Mouse (Mus musculus): ENCODE results near the gene Tnfaip8l2.
"Not testable (repeated sequence)": the region's sequence is repeated elsewhere in the genome, so short reads cannot be mapped to it uniquely, and the experiment has no call there.

The Tnfaip8l2 gene

DNA sequence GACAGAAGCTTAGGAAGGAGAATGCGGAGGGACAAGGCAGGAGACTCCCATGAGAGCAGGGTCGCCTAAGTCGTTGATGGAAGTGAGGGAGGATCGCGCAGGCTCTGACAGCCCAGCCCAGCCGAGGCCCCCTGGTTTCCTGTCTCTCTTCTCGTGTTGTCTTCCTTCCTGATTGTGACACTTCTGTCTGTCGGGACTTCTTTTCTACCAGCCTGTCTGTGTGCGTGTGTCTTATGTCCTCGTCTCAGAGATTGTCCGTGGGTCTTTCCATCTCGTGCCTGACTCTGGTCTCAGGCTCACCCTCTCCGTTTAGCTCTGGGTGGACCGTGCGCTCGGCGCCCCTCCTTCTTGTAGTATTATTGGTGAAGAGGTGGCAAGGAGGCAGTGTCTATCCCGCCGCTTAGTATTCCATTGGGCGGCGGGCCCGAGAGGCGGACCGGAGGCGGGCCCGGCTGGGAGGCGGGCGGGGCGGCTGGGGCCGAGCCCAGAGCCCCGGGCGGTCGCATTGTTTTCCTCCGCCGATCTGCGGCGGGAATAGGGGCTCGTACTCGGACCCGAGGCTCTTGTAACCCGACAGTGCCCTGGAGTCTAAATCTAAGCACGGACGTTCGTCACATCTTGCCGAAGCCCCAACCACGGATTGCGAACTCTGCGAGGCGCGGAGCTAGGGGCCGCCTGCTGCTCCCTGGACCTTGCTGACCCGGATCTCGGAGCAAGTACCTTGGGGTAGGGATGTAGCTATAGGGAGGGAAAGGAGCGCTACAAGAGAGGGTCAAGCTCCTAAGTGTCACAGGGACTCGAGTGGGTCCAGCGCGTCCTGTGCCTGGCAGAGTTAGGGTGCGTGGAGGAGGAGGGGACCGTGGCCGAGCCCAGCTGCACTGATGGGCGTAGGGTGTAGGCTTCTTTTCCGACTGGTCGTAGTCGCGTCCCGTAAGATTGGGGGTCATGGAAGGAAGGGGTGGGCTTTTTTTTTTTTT is 18.1 kb upstream of the Tnfaip8l2 start, which contains the start of gene Sema6c:
Sema6c (plus strand) TSS at position 471 of the 977 bp plus-strand sequence.
- DNase-seq (ENCODE audit: low read depth), result peak; percentile 94

DNA sequence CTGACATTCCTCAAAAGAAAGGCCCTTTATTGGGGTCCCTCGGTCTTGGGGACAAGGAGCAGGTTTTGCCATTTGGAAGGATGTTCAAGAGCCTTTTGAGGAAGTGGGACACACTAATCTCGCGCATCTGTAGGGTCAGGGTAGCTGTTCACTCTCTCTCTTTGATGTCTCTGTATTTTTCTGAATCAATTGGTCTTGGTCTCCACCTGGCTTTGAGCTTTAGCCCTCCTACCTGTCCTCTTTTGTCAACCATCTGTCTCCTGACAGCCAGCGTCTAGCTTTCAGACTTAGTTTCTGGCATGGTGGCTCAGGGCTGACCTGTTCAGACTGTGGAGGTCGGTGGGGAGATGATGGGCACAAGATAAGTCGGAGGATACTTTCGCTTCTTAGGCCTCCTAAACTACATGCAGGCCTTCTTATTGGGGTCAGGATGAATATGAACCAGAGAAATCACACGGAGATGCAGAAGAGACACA is 17.4 kb upstream of the Tnfaip8l2 start:
- DNase-seq (ENCODE audit: low read depth), result no peak

- DNase-seq (ENCODE audit: low read depth), result peak; percentile 66
Measured at GRCm38 (mm10) chr3:95153874-95154273, 11.7 kb upstream of the Tnfaip8l2 start.

DNA sequence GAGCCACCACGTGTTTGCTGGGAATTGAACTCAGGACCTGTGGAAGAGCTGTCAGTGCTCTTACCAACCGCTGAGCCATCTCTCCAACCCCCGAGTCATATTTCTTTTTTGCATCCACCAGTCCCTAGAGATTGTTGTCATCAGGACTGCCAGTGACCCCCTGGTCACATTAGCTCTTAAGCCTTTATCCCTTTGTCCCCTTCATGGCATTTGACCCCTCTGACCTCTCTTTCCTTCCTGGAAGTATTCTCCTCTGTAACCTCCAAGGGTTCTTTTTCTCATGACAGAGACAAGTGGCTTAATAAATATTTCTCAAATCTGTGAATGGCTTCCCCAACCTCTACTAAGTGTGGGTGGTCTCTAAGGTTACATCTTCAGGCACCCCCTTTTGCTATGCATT is 5.8 kb upstream of the Tnfaip8l2 start:
- DNase-seq (ENCODE audit: low read depth), result no peak

- peak; percentile 89 for DNase-seq (ENCODE audit: low read depth)
Measured at GRCm38 (mm10) chr3:95142617-95143011, 454 bp upstream of the Tnfaip8l2 start.

GRCm38 (mm10) chr3:95141474-95141873 is 686 bp downstream of the Tnfaip8l2 start:
- no peak for DNase-seq (ENCODE audit: low read depth)

GRCm38 (mm10) chr3:95140795-95141194 is 1.4 kb downstream of the Tnfaip8l2 start:
- DNase-seq (ENCODE audit: low read depth), result no peak

DNA sequence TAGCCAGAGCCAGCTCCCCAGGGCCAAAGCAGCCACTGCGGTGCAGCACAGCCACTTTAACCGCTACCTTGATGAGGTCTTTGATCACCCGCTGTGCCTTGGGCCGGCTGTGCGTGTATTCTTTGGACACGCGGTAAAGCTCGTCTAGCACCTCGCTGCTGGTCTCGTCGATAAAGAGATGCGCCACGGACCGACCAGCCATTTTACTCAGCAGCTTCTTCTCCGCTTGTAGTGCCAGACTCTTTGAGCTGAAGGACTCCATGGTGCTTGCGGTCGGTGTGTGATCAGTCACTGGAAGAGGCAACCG is 1.9 kb downstream of the Tnfaip8l2 start:
- no peak for DNase-seq (ENCODE audit: low read depth)

DNA sequence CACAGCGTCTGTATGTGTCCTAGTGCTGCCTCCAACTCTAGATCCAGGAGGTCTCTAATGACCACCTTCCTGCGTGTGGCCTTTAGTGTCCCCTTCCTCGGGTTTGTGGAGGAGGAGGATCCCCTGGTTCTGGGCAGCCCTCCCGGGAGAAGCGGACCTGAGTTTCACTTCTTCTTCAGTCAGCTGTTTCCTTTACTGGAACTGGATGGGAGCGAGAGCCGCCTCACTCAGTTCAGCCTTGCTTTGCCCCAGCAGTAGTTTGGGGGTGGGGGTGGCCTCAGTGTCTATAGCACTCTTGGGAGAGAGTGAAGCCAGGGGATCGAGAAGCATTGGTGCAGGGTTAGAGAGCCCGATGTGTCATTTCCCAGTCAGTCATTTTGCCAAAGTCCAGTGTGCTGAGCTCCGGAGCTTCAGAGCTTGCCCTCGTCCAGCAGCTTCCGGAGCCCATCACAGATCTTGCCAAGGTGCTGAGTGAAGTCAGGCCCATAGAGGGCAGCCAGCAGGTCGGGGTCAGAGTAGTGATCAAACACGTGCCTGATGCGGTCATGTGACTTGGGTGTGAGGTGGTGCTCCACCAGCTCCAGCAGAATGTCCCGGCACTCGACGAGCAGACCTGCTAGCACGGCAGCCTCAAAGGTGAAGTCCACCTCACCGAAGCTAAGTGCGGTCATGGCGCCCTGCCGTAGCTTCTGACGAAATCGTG is 2.4 kb downstream of the Tnfaip8l2 start:
- no peak for DNase-seq (ENCODE audit: low read depth)

DNA sequence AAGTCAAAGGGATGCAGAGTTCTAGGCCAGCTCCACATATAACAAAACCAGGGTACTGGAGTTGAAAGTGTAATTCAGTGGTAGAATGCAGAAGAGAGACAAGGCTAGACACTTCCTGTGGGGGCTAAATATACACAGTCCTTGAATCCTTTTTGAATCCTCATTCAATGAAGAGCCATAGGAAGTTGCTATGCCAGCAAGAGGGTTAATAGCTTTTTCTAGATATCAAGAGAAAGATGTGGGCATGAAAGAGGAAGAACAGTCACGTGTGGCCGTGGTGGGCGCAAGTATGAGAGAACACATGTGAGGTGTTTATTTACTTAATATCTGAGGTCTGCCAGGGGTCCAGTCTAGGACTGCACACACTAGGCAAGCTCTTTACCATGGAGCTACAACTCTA is 5.8 kb downstream of the Tnfaip8l2 start:
- DNase-seq (ENCODE audit: low read depth), result no peak

GRCm38 (mm10) chr3:95135433-95136052 is 6.6 kb downstream of the Tnfaip8l2 start:
- DNase-seq (ENCODE audit: low read depth), result no peak

DNA sequence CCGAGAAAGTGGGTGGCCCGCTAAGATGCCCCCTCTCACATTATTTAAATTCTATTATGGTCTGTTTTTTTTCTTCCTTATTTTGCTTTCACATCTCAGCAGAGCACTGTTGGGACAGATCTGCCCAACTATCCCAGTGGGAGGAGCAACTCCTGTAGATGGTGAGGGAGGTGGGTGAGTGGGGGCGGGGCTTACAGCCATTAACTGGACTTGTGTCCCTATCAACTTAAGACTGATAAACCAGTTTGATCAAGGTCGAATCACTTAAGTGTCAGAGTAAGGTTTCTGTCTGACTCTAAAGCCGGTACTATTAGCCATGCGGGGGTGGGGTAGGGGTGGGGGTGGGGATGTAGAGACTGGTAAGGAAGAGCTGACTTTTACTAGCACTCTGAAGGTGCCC is 7.1 kb downstream of the Tnfaip8l2 start:
- peak; percentile 77 for DNase-seq (ENCODE audit: low read depth)

DNA sequence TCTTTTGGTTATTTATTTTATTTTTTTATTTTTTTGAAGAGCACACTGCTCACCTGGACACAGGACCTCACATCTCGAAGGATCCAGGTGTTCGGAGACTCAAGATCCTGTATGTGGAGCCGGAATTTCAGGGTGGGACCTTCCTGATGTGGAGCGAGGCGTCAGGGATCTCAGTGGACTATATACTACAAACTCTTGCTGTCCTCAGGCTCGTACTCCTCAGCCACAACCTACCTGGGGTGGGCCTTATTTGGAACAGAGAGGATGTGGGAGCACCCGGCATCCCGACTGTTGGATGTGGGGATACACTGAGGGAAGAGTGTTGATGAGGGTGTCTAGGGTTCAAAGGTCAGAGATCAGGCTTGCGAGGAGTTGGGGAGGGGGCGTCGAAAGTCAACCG is 8.0 kb downstream of the Tnfaip8l2 start:
- not testable (repeated sequence) for DNase-seq (ENCODE audit: low read depth)

- peak; percentile 93 for DNase-seq (ENCODE audit: low read depth)
Measured at GRCm38 (mm10) chr3:95133680-95134101, 8.5 kb downstream of the Tnfaip8l2 start, which contains the start of the genes Scnm1 and Lysmd1. TSS of gene Scnm1 (minus strand) at chr3:95134011. TSS of gene Lysmd1 (plus strand) at chr3:95134088.

- no peak for DNase-seq (ENCODE audit: low read depth)
Measured at GRCm38 (mm10) chr3:95133176-95133575, 9.0 kb downstream of the Tnfaip8l2 start.

- DNase-seq (ENCODE audit: low read depth), result not testable (repeated sequence)
Measured at GRCm38 (mm10) chr3:95132389-95132788, 9.8 kb downstream of the Tnfaip8l2 start.

DNA sequence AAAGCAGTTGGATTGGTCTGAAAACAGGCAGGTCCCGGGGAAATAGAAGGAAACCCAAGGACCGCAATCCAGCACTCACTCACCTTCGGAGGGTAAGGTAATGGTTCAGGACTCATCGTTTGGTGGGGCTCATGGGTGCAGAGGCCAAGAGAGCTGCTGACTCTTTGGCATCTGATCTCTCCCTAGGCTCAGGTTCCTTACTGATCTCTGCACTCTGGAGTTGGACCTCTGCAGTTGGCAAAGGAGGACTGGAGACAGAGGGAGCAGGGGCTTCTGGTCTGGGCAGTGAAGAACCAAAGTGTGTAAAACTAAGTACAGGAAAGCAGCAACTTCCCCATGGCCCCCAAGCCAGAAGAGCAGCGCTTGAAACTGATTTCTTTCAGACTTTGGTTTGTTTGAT is 12.1 kb downstream of the Tnfaip8l2 start:
- no peak for DNase-seq (ENCODE audit: low read depth)

DNA sequence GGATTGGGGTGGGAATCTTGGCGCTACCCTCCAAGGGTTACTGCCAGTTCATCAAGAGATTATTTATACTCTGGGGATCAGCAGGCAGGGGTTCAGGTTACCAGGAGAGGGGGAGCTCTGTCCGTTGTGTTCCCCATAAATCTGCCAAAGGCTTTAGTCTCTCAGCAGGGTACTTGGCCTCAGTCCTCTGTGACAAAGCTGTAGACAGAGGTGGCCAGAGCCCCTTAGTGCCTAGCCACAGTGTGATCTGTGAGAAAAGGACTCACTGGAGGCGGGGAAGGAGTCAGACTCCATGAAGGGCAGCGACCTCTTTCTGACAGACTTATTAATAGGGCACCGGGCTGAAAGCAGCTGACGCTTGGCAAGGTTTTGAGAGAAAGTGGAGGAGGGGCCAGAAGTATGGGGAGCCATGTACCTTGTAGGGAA is 12.9 kb downstream of the Tnfaip8l2 start:
- DNase-seq (ENCODE audit: low read depth), result no peak

- DNase-seq (ENCODE audit: low read depth), result peak; percentile 66
Measured at GRCm38 (mm10) chr3:95124972-95125371, 17.2 kb downstream of the Tnfaip8l2 start.

DNA sequence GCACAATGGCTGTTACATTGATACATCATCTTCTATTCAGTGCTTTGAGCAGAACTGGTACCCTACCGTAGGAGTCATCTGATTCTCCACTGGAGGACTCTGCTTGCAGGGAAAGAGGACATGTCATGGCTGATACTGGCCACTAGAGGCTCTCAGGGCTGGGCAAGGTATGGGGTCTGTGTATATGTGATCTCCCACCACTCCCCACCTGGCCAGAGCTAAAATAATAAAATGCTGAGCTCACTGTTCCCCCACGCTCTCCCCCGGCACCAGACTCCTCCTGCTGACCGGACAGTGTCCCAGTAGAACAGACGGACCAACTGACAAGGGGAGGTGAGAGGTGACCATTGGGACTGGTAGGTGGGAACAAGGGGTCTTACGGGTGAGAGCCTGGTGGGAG is 17.9 kb downstream of the Tnfaip8l2 start, which contains the start of gene Tmod4:
Tmod4 (plus strand) TSS at position 231 of the 400 bp plus-strand sequence.
- DNase-seq (ENCODE audit: low read depth), result peak; percentile 19

GRCm38 (mm10) chr3:95121580-95121979 is 20.6 kb downstream of the Tnfaip8l2 start:
- DNase-seq (ENCODE audit: low read depth), result no peak

DNA sequence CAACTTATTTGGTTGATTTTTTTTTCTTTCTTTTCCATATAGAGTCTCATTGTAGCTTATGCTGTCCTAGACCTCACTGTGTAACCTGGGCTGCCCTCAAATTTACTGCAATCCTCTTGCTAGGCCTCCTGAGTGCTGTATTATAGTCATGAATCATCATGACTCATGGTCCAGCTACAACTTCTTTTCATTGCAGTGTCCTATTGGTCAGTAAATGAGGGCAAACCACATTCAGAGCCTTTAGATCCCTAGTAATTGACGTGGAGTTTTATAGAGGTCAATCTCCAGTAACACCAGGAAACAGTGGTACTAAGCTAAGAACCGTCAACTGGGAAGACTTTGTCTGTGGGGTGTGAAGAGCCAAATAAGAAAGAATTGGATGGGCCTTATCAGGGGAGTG is 24.4 kb downstream of the Tnfaip8l2 start:
- peak; percentile 80 for DNase-seq (ENCODE audit: low read depth)

Measured in NIH3T3 (cell line).